19 mouse cellular contexts compared by ENCODE assay signal in the genomic region with DNA sequence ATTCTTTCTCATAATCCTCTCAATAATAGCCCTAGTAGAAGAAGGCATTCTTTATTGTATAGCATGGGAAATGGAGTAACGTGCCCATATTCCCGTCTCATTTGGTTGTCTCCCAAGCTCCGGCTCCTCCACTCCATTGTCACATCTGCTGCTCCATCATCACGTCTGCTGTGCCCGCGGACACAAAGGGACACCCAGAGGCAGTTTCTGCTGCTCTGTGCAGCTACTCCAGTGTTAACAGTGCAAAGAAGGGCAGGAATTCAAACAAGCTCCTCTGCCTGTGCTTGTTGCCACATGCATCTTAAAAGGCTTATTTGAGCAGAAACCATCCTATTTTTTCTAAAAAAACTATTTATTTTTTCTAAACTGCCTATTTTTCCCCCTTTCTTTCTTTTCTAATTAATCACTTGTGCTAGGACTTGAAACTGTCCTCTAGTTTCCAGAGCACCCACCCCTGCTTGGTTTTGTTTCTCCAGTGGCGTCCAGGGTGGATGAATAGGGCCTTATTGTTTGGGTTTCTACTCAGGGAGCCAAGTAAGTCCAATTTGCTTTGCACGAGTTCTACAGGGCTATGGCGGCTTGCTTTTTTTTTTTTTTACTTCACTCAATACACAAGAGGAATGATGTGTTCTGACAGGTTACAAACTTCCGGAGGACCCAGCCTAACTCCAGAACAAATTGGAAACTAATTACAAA. TPM values are rescaled to one million over a fixed set of nuclear protein-coding genes. Genes with fewer than 3 reads are reported as not detected.
A peak's percentile ranks its signal among the peaks of the same experiment; 100 is the strongest.
DNase-seq lines count a peak whose midpoint lies in the region; ATAC-seq and TF ChIP-seq lines count a peak whose summit lies in the region.
"Had no signal": no experiment of that assay in that cellular context is flagged by ENCODE, and none has a peak within 500 bp of the region (broad histone marks: within the 10 kb centered on the region; RNA-seq: fewer than 3 reads in every experiment).

No protein-coding gene starts in this region.

- H3K9ac ChIP-seq in embryonic facial prominence, embryonic 14.5 days (ENCODE audit: low read depth, low read length) = no peak overlapping the region
- H3K9ac ChIP-seq in forebrain, postnatal 0 days = no peak overlapping the region
- no peak overlapping the region for H3K9ac ChIP-seq in midbrain, postnatal 0 days (replicated peaks; ENCODE audit: low read length, poor library complexity, severe bottlenecking)
- H3K9ac ChIP-seq: heart, embryonic 12.5 days; liver, embryonic 14.5 days had no signal

- WGBS in embryonic facial prominence, embryonic 14.5 days = 46% methylated on average over 10 of the region's 10 CpGs
- WGBS in forebrain, postnatal 0 days = 15% methylated on average over 10 of the region's 10 CpGs
- WGBS in midbrain, postnatal 0 days = 38% methylated on average over 10 of the region's 10 CpGs

- H3K9me3 ChIP-seq in embryonic facial prominence, embryonic 14.5 days (ENCODE audit: control insufficient read depth, low read length) = no peaks in the 10 kb centered on the region
- H3K9me3 ChIP-seq in forebrain, postnatal 0 days (ENCODE audit: low read length) = no peaks in the 10 kb centered on the region
- H3K9me3 ChIP-seq in midbrain, postnatal 0 days (ENCODE audit: low read length) = no peaks in the 10 kb centered on the region
- H3K9me3 ChIP-seq: G1E; heart, embryonic 12.5 days; limb, embryonic 10.5 days had no signal

- H3K4me2 ChIP-seq in embryonic facial prominence, embryonic 14.5 days (ENCODE audit: low read depth, low read length) = no peak overlapping the region
- no peak overlapping the region for H3K4me2 ChIP-seq in forebrain, postnatal 0 days (ENCODE audit: low read depth)
- H3K4me2 ChIP-seq in midbrain, postnatal 0 days (ENCODE audit: low read depth, low read length, poor library complexity, severe bottlenecking) = no peak overlapping the region
- H3K4me2 ChIP-seq: heart, embryonic 12.5 days had no signal

- H3K4me3 ChIP-seq in layer of hippocampus, adult 2 months = no peak overlapping the region
- H3K4me3 ChIP-seq in embryonic facial prominence, embryonic 14.5 days (ENCODE audit: low read depth, low read length) = no peak overlapping the region
- H3K4me3 ChIP-seq in forebrain, postnatal 0 days (ENCODE audit: low read depth, low read length) = no peak overlapping the region
- H3K4me3 ChIP-seq in midbrain, postnatal 0 days (ENCODE audit: low read depth, low read length) = no peak overlapping the region
- H3K4me3 ChIP-seq: heart, embryonic 12.5 days; limb, embryonic 10.5 days had no signal

- no peaks in the 10 kb centered on the region; the same call in 1 of the 2 replicates for H3K4me1 ChIP-seq in embryonic facial prominence, embryonic 14.5 days (ENCODE audit: control insufficient read depth, insufficient read depth, low read length)
- no peaks in the 10 kb centered on the region for H3K4me1 ChIP-seq in forebrain, postnatal 0 days (ENCODE audit: insufficient read depth)
- H3K4me1 ChIP-seq in midbrain, postnatal 0 days (ENCODE audit: insufficient read depth, low read length) = no peaks in the 10 kb centered on the region
- H3K4me1 ChIP-seq: heart, embryonic 12.5 days had no signal

- intact Hi-C loops in left cerebral cortex, postnatal 36 days (cut with DNase I) = loop anchor here (10.0 kb wide), 1 partner anchor 558 kb away; no protein-coding TSS in a partner anchor

- TF ChIP-seq CTCF in layer of hippocampus, adult 2 months (conservative IDR thresholded peaks at IDR 0.05) = no peak
- TF ChIP-seq CTCF in forebrain, postnatal 0 days (IDR thresholded peaks at IDR 0.05; ENCODE audit: low read depth) = no peak
- TF ChIP-seq CTCF in midbrain, postnatal 0 days (IDR thresholded peaks at IDR 0.05) = no peak

- peak; percentile 69; the same call in 1 of the 2 replicates for ATAC-seq in embryonic facial prominence, embryonic 14.5 days (ENCODE audit: low read depth)
- ATAC-seq in forebrain, postnatal 0 days = 0 out of 2 replicates have a peak, but pooled peaks have one; percentile 32
- ATAC-seq in midbrain, postnatal 0 days (ENCODE audit: low FRiP score) = peak; percentile 52; the same call in 1 of the 2 replicates

- no peaks in the 10 kb centered on the region for H3K27me3 ChIP-seq in embryonic facial prominence, embryonic 14.5 days (replicated peaks; ENCODE audit: control insufficient read depth, insufficient read depth, low read length)
- no peaks in the 10 kb centered on the region for H3K27me3 ChIP-seq in forebrain, postnatal 0 days (ENCODE audit: insufficient read depth, low read length)
- H3K27me3 ChIP-seq in midbrain, postnatal 0 days (ENCODE audit: insufficient read depth, low read length) = no peaks in the 10 kb centered on the region
- H3K27me3 ChIP-seq: heart, embryonic 12.5 days had no signal

- H3K27ac ChIP-seq in layer of hippocampus, adult 2 months = peak overlapping the region; percentile 74
- H3K27ac ChIP-seq in embryonic facial prominence, embryonic 14.5 days (replicated peaks; ENCODE audit: low read depth, low read length) = no peak overlapping the region; the same call in 1 of the 2 replicates
- H3K27ac ChIP-seq in forebrain, postnatal 0 days (ENCODE audit: low read depth, low read length) = no peak overlapping the region
- H3K27ac ChIP-seq in midbrain, postnatal 0 days (ENCODE audit: low read depth, low read length) = no peak overlapping the region; the same call in 1 of the 2 replicates
- H3K27ac ChIP-seq: limb, embryonic 10.5 days; liver, embryonic 14.5 days had no signal

- peak in 1 of 2 experiments; percentile 29 for DNase-seq in layer of hippocampus, adult 2 months (ENCODE audit: low spot score in 2 of 2)
- no peak for DNase-seq in layer of hippocampus, adult 11-12 months (ENCODE audit: low spot score)
- peak; percentile 64 for DNase-seq in embryonic facial prominence, embryonic 14.5 days (ENCODE audit: low spot score)
- DNase-seq in forebrain, postnatal 0 days = no peak
- peak; percentile 41 for DNase-seq in midbrain, postnatal 0 days (ENCODE audit: low spot score)
- DNase-seq in left cerebral cortex, postnatal 36 days (ENCODE audit: low spot score in 2 of 2) = no peak
- no peak for DNase-seq in kidney, postnatal 10 days
- DNase-seq in ovary, postnatal 10 days (ENCODE audit: low spot score) = no peak
- DNase-seq: adrenal gland, adult 2 months; cerebellum, adult 9-10 months; gastrocnemius, postnatal 25 days; heart, postnatal 4 days; kidney, postnatal 36 days; lung, postnatal 14 days; right cerebral cortex, postnatal 25 days had no signal

- H3K36me3 ChIP-seq in embryonic facial prominence, embryonic 14.5 days (ENCODE audit: control insufficient read depth, insufficient read depth, low read length) = no peaks in the 10 kb centered on the region
- no peaks in the 10 kb centered on the region for H3K36me3 ChIP-seq in forebrain, postnatal 0 days (ENCODE audit: insufficient read depth)
- no peaks in the 10 kb centered on the region for H3K36me3 ChIP-seq in midbrain, postnatal 0 days (ENCODE audit: insufficient read depth, low read length)
- H3K36me3 ChIP-seq: G1E; heart, embryonic 12.5 days; limb, embryonic 10.5 days had no signal

RNA-seq across cellular contexts. Expression of gene Crot, which starts 45.7 kb away (rescaled TPM):
- 10 to 100 TPM; 22.5 to 27.4 TPM for total RNA-seq in layer of hippocampus, adult 2 months (2021)
- 37.0 and 37.6 TPM in 2 replicates for polyA plus RNA-seq in embryonic facial prominence, embryonic 14.5 days (2014; fragmentation: Nextera tagmentation; extraction: Ambion mirVana)
- 21.5 and 23.4 TPM in 2 replicates for total RNA-seq in forebrain, postnatal 0 days (2014; rRNA removed)
- 20.0 and 20.2 TPM in 2 replicates for polyA plus RNA-seq in forebrain, postnatal 0 days (2015; fragmentation: Nextera tagmentation; extraction: Ambion mirVana)
- total RNA-seq in midbrain, postnatal 0 days (2014; rRNA removed) = 16.1 and 19.1 TPM in 2 replicates
- polyA plus RNA-seq in midbrain, postnatal 0 days (2015; fragmentation: Nextera tagmentation; extraction: Ambion mirVana) = 19.1 and 19.8 TPM in 2 replicates
- total RNA-seq in left cerebral cortex, postnatal 36 days (2021) = 10 to 100 TPM; 23.3 to 29.4 TPM

RNA-seq across cellular contexts. Expression of gene Tmem243, which starts 57.6 kb away (rescaled TPM):
- 1 to 10 TPM; 8.4 to 9.0 TPM for total RNA-seq in layer of hippocampus, adult 2 months (2021)
- polyA plus RNA-seq in embryonic facial prominence, embryonic 14.5 days (2014; fragmentation: Nextera tagmentation; extraction: Ambion mirVana) = 12.9 and 13.3 TPM in 2 replicates
- total RNA-seq in forebrain, postnatal 0 days (2014; rRNA removed) = 3.5 and 5.5 TPM in 2 replicates
- polyA plus RNA-seq in forebrain, postnatal 0 days (2015; fragmentation: Nextera tagmentation; extraction: Ambion mirVana) = 10.7 and 12.0 TPM in 2 replicates
- 2.9 and 3.0 TPM in 2 replicates for total RNA-seq in midbrain, postnatal 0 days (2014; rRNA removed)
- polyA plus RNA-seq in midbrain, postnatal 0 days (2015; fragmentation: Nextera tagmentation; extraction: Ambion mirVana) = 8.7 and 11.5 TPM in 2 replicates
- 10 to 100 TPM; 11.2 to 12.6 TPM for total RNA-seq in left cerebral cortex, postnatal 36 days (2021)

Comparison
In these comparisons a context has a peak if more than half of its experiments do, and no peak if none do; other contexts are left out.
1. DNase-seq: peak in embryonic facial prominence, embryonic 14.5 days (single experiment) and midbrain, postnatal 0 days (single experiment); none in layer of hippocampus, adult 11-12 months (single experiment), forebrain, postnatal 0 days (single experiment), left cerebral cortex, postnatal 36 days (0 of 2), kidney, postnatal 10 days (single experiment) and ovary, postnatal 10 days (single experiment).
2. Peak in every context shown above with its lines, with median percentiles within 50 percentile points of each other: ATAC-seq.